Mouse (Mus musculus) left cerebral cortex, adult 18-20 months (tissue): ENCODE measurements around the gene Mta1. TPM values are rescaled to one million over a fixed set of nuclear protein-coding genes. Genes with fewer than 3 reads are reported as not detected.

ENCODE experiments used
- DNase-seq, 2 experiments: peaks; one replicate each; pipeline ENCODE4 v3.0.0; 2021 to 2022; ENCODE audit warnings: low spot score in 2 of 2, mixed read lengths in 1 of 2
- total RNA-seq, 2 experiments: library from RNA; stranded (reverse); gene quantifications; 2 replicates each; pipeline ENCODE4 v1.2.3; 2021

The Mta1 gene
- total RNA-seq, 2 experiments from 2014 or later: 71.5 to 71.9 TPM

DNA sequence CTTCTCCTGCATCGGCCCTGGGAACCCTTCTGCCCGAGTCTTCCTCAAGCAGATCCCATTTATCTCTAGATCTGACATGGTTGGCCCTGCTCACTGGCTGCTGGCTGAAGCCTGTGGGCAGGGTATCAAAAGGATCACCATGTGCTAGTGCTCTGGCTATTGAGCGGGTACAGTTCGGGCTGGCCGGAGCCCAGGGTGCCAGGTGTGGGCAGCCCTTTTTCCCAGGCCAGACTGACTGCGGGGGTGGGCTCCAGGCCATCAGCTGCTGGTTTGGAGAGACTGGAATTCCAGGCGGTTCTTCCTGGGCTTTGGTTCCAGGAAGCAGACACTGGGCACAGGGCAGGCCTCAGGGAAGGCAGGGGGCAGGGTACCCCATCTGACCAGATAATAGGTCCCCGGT lies 49.4 kb downstream of the Mta1 start:
- no peak for DNase-seq

DNA sequence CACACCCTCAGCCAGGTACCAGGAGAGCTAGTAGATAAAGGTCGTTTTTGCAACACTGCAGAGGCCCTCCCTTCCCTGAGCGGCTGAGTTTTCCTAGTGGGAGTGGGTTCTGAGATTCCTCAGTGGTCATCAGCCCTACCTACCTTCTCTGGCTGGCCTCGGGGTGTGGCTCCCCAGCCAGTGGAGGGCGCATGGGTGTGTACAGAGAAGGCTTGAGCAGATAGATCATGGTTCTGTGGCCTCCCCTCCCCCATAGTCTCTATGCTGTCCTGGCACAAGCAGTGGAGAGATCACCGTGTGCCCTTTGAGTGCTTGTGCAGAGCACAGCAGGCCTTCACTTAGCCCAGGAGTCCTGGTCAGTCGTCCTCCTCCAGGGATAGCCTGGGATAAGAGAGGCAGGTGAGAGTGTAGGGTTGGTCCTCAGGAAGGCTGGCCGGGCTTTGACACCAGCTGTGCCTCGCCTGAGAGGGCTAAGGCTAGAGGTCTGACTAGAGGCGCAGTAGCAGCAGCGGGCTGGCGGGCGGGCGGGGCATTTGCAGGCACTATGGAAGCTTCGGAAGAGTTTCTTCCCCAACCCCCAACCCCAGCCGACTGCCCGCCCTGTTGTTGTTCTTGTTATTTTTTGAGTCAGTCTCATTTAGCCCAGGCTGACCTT lies 50.4 kb downstream of the Mta1 start:
- no peak for DNase-seq

DNA sequence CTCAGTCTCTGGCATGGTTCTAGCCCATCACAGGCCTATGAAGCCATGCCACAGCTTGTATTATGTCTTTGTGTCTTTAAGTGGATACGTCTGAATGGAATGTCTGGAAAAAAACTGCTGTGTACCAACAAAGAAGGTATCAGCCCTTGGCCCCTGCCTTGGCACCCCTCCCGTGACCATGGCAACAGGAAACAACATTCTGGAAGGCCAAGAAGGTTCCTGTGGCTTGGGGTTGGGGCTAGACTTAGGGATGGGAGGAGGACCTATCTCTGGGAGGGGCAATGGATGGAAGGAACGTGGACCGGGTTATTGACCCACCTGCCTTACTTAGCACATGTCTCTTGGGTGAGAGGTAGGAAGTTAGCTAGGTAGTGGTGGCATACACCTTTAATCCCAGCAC lies 51.3 kb downstream of the Mta1 start:
- no peak for DNase-seq

DNA sequence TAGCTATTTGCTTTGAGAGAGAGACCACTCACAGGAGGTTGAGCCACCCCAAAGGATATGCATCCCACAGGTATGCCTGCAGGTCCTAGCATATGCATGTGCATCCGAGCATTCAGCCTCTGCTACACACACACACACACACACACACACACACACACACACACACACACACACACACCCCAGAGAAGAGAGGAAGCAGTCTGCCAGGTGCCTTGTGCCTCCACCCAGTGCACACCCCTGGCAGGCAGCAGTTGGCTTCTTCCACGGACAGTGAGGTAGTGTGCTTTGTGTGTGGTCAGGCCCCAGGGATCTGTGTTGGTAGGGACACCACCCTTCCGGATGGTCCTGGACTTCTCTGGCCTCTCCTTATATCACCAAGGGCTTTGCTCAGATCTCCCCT lies 51.8 kb downstream of the Mta1 start:
- no peak for DNase-seq

DNA sequence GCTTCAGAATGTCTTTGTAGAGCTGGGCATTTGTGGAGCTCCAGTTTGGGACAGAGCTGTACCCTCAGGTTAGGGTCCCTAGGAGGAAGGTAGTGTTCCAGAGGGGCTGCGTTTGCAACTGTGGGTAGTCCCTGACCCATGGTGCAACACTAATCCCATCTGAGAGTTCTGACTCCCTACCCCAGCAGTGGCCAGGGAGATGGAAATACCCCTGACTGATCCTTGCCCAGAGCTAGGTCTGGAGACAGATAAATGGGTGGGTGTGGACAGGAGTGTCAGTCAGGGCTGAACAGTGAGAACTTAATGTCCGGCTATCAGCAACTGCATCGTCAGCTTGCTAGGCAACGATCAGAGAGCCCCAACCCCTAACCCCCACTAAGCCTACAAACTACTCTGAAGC lies 52.5 kb downstream of the Mta1 start:
- no peak for DNase-seq

DNA sequence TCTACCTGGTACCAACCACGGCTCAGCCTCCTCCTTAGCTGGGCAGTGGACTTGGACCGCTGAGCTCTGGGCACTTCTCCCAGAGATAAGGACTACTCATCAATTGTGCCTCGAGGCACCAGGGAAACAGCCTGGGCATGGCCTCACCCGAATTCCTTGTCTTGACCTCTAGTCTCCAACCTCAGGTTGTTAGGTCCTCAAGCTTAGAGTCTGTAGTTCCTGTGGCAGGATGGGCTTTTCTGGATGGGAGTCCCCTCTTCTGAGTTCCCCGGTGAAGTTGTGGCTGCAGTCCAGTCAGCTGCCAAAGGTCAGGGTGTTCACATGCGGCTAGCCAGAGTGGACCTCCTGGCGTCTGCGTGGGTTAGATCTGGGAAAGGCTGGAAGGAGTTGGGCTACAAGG lies 53.0 kb downstream of the Mta1 start:
- DNase-seq: no peak

DNA sequence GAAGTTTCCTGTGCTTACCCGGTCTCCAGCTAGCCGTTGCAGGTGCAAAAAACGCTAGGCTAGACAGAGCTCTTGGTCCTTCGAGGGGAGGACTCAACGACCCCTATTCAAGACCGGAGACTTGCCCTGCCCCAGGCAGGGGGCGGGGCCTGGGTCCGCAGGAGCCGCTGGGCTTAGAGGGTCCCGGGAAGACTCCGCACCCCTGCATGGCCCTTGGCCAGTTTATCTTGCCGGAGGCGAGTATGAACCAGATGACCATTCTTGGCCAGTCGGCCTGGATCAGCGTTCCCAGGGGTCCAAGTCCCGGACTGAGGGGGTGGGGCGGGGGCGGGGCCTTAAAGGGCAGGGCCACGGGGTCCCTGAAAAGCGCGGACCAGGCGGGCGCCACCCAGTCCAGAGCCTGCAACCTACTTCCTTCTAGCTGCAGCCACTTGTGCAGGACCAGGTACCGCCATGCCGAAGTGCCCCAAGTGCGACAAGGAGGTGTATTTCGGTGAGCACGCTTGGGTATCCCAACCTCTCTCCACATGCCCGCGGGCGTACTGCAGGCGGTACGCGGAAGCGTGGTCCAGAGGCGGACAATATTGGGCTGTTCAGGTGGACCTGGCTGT lies 53.7 kb downstream of the Mta1 start:
- DNase-seq: no peak

DNA sequence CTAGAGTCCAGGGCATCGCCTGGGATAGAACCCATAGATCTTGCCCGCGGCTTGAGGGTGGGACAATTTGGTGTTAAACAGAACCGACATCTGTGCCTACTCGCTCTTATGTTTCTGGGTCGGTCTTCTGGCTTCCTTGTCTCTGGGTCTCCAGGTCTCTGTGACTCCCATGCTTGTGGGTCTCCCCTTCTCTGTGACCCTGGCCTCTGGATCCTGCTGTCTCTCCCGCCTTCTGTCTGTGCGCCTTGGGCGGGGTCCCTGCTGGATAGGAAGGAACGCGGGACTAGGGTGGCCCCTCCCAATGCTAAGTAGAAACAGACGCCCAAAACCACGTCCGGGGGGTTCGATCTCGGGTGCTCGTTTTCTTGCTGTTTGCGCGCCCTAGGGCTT lies 54.2 kb downstream of the Mta1 start:
- no peak for DNase-seq

DNA sequence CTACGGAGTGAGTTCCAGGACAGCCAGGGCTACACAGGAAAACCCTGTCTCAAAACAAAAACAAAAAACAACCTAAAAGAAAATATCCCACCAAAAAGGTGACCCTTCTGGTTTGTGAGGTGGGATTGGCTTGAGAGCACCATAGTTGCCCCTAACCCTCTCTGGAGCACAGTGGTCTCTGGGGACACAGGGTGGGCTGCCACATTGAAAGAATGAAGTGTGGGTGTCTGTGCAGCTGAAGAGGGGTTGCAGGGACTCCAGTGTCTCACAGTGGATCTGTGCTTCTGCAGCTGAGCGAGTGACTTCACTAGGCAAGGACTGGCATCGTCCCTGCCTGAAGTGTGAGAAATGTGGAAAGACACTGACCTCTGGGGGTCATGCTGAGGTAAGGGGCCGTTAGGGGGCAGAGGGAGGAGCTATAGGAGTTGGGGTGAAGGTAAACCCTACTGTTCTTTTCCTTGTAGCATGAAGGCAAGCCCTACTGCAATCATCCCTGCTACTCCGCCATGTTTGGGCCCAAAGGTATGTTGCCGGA lies 55.0 kb downstream of the Mta1 start:
- no peak for DNase-seq

DNA sequence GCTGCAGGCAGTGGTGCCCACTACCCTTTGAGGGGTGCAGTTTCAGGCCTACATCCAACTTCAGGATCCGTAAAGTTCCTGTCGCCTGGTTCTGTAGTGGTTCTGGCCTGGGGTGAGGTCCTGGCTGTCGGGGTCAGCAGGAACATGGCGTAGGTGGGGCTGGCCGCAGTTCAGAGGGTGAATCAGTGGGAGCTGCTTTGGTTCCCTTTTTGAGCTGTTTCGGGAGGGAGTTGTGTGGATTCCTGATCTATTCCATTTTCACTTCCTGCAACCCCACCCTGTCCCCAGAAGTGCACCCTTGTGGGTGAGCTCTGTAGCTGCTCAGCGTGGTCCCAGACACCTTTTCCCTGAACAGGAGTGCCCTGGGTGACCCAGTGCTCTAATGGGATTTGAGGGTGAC lies 55.9 kb downstream of the Mta1 start:
- DNase-seq: no peak

DNA sequence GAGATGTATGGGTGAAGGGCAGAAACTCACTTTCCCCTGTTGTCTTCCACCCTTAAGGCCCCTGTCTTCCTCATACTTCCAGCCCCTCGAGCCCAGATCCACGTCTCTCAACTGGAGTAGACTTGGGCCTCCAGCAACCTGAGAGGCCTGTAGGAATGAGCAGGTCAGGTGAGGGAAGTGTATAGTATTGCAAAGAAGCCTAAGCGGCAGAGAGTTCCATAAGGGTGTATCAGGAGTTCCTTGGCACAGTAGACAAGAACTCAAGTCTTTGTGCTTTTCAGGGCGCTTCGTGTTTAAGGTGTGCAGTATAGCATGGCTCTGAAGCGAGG lies 56.6 kb downstream of the Mta1 start:
- no peak for DNase-seq

DNA sequence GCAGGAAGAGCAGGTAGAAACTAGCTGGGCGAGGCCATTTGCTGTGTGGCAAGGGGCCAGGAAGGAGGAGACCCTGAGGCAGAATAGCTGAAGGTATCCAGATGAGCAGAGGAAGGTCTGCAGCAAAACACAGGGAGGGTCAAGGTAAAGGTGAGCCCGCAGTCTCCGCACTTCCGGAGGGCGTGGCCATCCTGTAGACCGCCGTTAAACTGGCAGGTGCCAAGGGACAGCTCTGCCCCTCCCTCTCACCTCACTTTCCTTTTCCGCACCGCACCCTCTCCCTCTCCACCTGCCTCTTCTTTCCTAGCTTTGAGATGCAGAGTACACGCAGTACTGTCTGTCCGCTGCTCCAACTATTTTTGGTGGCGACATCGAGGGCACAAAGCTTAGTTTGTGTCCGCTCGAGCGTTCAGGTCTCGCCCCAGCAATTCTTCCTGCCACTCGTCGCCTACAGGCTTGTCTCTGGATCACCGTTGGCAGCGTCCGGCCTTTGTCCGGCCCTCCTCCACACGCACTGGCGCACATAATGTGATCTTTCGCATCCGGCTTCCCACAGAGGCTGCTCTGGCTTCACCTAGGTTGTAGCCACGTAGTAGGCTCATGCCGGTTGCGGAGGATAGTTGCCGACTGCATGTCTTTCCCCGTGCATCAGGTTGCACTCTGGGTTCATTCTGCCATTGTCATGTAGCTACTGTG lies 57.1 kb downstream of the Mta1 start:
- no peak for DNase-seq

DNA sequence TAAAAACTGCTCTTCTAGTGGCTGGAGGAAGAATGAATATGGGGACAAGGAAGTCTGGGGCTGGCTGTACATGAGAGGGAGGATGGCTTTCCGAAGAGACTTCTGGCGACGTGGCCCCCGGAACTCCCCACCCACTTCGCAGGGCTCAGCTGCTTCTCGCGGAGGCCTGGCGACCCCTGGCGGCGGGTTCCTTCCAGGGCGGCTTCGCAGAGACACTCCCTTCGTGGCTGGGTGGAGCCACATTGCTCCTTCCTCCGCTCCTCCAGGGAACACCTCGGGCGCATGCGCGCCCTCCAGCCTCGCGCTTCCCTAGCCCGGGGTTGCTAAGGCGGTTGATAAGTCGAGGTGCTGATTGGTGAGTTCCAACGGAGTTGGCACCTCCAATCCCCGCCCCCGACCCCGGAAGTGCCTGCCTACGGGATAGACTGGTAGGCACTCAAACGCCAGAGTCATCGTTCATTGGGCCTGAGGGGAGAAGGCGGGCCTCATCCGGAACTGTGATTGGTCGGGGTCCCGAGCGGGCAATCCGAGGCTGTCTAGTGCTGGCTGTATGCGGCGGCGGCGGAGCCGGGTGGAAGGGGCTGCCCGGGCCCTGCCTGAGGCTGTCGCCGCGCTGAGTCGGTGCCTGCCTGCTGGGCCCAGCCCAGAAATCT lies 57.9 kb downstream of the Mta1 start, which contains the start of gene Tedc1:
Gene Tedc1 (plus strand): TSS at position 535 of the 653 bp plus-strand sequence.
- peak; percentile 99 to 100 for DNase-seq

DNA sequence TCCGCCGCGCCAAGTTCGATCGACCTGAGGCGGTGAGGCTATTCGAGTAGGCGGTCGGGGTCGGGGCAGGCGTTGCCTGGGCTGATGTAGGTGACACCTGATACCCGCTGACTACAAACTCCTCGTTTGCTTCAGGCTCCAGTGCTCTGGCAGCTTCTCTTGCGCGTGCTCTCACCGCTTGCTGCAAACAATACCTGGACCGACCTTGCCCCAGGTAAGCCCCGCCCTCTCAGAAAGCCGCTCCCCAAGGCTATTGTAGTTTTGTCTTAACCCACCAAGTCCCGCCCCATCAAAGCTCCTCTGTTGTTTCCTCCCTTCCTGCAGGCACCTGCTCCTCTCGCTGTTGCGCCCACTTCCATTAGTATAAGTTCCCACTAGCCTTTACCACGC lies 58.5 kb downstream of the Mta1 start:
- no peak for DNase-seq

DNA sequence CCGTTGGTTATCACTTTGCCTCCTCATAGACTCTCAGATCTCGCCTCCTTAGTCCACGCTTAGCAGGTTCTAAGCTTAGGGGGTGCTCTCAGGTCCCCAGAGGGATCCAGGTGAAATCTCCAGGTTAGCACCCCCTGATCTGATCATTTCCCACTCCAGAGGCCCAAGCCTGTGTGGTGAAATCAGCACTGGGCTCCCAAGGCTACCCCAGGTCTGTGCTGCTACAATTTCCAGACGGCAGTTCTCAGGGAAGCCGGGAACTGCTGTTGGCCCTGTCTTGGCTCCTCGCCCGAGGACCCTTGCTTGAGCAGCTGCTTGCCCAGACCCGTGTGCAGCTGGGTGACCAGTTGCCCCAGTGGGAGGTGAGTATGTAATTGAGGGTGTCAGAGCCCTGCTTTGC lies 58.9 kb downstream of the Mta1 start:
- no peak for DNase-seq

DNA sequence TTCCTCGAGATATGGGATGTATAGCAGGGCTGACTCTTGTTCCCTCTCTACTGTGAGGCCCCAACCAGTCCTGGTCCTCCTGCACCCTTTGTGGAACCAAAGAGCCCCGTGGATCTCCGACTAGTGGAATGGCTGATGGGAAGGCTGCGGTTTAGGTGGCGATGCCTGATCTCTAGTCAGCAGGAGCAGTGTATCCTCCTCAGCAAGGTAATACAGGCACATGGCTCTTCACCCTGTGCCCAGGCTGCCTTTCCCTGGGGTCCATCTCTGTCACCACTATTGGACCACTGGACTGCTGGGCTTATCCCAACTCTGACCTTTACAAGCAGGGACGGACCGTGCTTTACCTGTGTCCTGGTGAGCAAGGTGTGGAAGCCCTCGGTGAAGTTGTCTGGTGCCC lies 59.4 kb downstream of the Mta1 start:
- DNase-seq: no peak

DNA sequence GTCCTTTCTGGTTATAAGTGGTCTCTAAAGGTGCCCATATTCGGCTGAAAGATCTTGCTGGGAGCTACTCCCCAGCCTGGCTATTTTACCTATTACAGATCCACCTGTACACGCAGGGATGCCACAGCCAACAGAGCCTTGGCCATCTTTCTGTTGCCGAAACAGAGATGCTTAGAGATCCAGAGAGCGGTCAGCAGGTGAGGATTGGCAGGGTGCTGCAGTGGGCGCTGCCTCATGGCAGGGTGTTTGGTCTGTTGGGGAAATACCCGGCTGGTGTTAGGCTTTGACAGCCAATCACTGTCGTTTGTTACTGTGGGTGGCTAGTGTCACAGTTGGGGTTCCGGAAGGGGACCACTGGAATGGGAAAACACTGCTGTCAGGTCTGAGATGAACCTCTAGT lies 59.9 kb downstream of the Mta1 start:
- no peak for DNase-seq

DNA sequence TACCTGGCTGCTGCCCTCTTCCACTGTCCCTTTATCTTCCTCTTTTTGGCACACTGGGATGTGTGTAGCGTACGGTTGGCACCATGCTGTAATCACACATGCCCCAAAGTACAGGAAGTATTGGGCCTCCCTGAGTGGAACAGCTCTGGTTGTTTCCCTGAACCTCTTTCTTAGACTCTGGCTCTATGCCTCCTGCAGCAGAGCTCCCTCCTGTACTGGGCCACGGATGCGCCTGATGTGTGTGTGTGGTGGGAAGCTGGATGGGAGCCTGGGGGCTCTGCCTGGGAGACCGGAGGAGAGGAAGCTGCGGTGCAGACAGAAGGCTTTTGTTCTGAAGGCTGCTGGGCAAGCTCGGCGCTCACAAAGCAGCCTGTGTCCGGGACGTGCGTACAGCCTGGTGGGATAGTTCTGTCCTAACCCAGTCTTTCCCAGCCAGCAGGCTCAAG lies 65.5 kb downstream of the Mta1 start:
- DNase-seq: no peak

DNA sequence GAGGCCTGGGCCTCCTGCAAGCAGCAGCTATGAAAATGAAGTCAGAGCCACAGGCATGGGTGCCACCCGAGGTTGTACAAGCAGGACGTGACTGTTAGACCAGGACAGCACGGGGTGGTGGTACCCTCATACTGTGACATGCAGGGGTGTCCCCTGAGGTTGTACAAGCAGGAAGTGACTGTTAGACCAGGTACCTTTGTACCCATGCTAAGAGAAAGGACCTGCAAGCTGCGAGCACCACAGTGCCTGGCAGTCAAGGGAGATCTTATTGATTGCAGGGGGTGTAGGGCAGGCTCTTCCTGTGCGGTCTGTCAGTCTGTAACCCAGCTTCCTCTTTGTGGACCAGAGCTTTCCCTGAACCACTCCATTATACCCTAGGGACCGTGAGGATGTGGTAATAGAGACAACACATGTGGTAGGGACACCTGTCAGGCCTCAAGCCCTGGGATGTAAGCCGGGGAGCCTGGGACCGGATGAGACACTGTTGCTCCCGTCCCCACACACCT lies 70.0 kb downstream of the Mta1 start:
- DNase-seq: no peak

DNA sequence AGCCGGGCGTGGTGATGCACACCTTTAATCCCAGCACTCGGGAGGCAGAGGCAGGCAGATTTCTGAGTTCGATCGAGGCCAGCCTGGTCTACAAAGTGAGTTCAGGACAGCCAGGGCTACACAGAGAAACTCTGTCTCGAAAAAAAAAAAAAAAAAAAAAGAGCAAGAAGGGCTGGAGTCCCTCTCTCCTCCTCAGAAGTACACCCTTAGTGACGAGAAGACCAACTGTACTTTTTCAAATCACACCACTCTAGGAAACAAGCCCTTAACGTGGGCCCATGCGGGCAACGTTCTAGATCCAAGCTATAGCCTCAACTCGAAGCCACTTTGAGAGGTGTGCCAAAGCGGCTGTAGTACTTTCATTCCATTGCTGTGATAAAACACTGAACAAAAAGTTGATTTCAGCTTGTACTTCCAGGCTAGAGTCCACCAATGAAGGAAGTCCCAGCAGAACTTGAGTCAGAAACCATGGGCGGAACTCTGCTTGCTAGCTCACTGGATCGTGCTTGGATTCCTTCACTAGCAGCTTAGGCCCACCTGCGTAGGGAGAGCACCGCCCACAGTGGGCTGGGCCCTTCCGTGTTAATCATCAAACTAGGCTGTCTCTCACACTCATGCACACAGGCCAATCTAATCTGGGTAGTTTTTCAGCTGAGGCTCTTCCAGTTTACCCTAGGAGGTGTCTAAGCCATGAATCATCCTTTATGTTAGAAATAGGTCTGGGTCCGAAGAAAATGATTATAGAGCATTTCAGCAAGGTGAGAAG lies 79.1 kb downstream of the Mta1 start:
- no peak for DNase-seq

DNA sequence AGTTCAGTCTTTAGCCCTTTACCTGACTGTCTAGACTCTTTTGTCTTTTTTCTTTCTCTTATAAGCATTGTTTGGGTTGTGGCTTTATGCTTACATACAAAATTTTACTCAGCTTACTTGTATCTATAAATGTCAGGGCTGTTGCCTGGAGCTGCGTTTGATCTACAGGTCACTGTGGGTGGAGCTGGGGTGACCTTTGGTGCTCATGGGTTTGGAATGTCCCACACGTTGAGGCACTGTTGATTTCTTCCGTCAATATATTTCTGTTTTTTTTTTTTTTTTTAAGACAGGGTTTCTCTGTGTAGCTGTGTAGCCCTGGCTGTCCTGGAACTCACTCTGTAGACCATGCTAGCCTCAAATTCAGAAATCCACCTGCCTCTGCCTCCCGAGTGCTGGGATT lies 82.9 kb downstream of the Mta1 start:
- DNase-seq: no peak
